Mouse (Mus musculus) heart, adult 10 weeks (tissue): ENCODE data around the gene Plxna2. TPM values are rescaled to one million over a fixed set of nuclear protein-coding genes. Genes with fewer than 3 reads are reported as not detected.

Source experiments
- polyA plus RNA-seq: library from polyadenylated mRNA; stranded (reverse); fragments of 350-450 nt; fragmentation: Illumina TruSeq; extraction: RNeasy Lipid Tissue Mini Kit (QIAGEN cat#74804); gene quantifications from one replicate; pipeline ENCODE4 v1.2.3, GENCODE M21; 2014; ENCODE audit warnings: low read depth, low replicate concordance

Gene Plxna2
- 13.2 TPM for polyA plus RNA-seq

DNA sequence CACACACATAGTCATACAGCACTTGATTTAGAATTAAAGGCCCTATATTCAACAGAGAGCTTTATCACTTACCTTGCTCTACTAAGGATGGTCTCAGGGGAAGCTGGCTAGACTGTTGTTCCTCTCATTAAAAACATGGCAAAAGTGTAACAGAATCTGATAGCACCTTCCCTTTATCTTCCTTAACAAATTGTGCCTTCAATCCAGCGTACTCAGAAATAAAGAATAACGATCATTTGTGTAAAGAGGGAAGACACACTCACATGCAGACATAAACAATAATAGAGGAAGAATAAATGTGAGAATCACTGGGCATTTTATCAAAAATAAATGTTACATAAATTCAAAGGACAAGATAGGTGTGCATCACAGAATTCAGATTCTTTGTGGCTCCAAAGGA lies at the start of gene Plxna2:
TSS of gene Plxna2 (plus strand) at position 301 of the 400 bp plus-strand sequence.

